Mouse (Mus musculus) cerebellum, postnatal 36 days (tissue): ENCODE data around the gene Crygs.
"Not testable (repeated sequence)": the region's sequence is repeated elsewhere in the genome, so short reads cannot be mapped to it uniquely, and the experiment has no call there.

Experiments used
- DNase-seq, 2 experiments: peaks; one replicate each; pipeline ENCODE4 v3.0.0; 2021 to 2022; ENCODE audit warnings: mixed read lengths in 2 of 2

Gene Crygs

DNA sequence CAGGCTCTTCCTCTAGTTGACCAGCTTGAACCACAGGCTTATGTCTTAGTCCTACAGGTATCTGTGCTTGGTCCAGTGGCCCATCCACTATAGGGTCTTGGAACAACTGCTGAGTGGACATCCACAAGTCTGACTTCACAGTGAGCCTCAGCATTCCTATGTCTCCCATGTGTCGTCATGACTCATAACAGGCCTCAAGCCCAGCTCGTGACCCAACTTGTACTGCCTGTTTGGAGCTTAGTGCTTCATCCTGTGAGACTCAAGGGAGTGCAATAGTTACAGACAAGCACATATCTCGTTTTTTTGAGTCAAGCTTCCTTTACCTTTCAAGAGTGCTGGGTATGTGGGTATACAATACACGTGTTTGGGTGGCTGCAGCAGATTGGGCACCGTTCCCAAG, 28.7 kb downstream of the Crygs start:
- DNase-seq, result no peak

GRCm38 (mm10) chr16:22779228-22779835, 32.0 kb downstream of the Crygs start:
- DNase-seq, result peak; percentile 46 to 51

- not testable (repeated sequence) for DNase-seq
Observed at GRCm38 (mm10) chr16:22778296-22778695, 33.1 kb downstream of the Crygs start.

GRCm38 (mm10) chr16:22775471-22775985, 35.8 kb downstream of the Crygs start:
- no peak for DNase-seq

GRCm38 (mm10) chr16:22768661-22769060, 42.7 kb downstream of the Crygs start:
- no peak for DNase-seq

DNA sequence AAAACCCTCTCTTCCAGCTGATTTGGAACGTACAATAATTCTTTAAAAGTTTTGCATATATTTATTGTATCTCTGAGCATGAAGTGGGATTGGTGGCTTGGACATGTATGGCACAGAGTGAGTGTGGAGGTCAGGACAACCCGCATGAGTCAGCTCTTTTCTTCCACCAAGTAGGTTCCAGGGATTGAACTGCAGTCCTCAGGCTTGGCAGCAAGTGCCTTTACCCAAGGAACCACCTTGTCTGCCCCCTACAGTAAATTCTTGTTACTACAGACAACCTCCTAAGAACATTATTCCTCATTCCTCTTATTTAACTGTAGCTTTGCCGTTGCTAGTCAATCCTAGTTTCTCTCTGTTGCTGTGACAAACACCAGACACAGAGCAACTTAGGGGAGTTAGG, 44.0 kb downstream of the Crygs start:
- DNase-seq, result no peak

- peak in 1 of 2 experiments; percentile 28 for DNase-seq
Observed at GRCm38 (mm10) chr16:22766738-22767211, 44.6 kb downstream of the Crygs start.

GRCm38 (mm10) chr16:22765531-22765930, 45.8 kb downstream of the Crygs start:
- no peak for DNase-seq
